Comparison of ENCODE assay signal across 8 mouse cellular contexts in genomic region chr15:25358680-25359097, GRCm38 (mm10). TPM values are rescaled to one million over a fixed set of nuclear protein-coding genes. Genes with fewer than 3 reads are reported as not detected.
DNase-seq lines count a peak whose midpoint lies in the region; ATAC-seq and TF ChIP-seq lines count a peak whose summit lies in the region.

No protein-coding gene starts in this region.

- no peaks in the 10 kb centered on the region for H3K9me3 ChIP-seq in kidney, postnatal 0 days (replicated peaks; ENCODE audit: low read length)
- no peaks in the 10 kb centered on the region for H3K9me3 ChIP-seq in embryonic facial prominence, embryonic 14.5 days (ENCODE audit: control insufficient read depth, low read length)
- H3K9me3 ChIP-seq in midbrain, postnatal 0 days (ENCODE audit: low read length): no peaks in the 10 kb centered on the region

- H3K4me3 ChIP-seq in kidney, postnatal 0 days (replicated peaks; ENCODE audit: low read depth, low read length): no peak overlapping the region
- H3K4me3 ChIP-seq in embryonic facial prominence, embryonic 14.5 days (ENCODE audit: low read depth, low read length): no peak overlapping the region
- peak overlapping the region; percentile 9; the same call in 1 of the 2 replicates for H3K4me3 ChIP-seq in midbrain, postnatal 0 days (ENCODE audit: low read depth, low read length)

- H3K9ac ChIP-seq in kidney, postnatal 0 days (ENCODE audit: low read depth, low read length): no peak overlapping the region
- no peak overlapping the region for H3K9ac ChIP-seq in embryonic facial prominence, embryonic 14.5 days (ENCODE audit: low read depth, low read length)
- H3K9ac ChIP-seq in midbrain, postnatal 0 days (replicated peaks; ENCODE audit: low read length, poor library complexity, severe bottlenecking): 0 out of 2 replicates have a peak overlapping the region, but pooled peaks have one; percentile 25

- TF ChIP-seq CTCF in kidney, postnatal 0 days (IDR thresholded peaks at IDR 0.05; ENCODE audit: low read depth): no peak
- no peak for TF ChIP-seq CTCF in midbrain, postnatal 0 days (IDR thresholded peaks at IDR 0.05)

- DNase-seq in cerebellum, postnatal 10 days: peak; percentile 39 to 51
- DNase-seq in kidney, postnatal 0 days (ENCODE audit: low spot score): peak; percentile 36
- no peak for DNase-seq in kidney, adult 9 months
- peak; percentile 84 for DNase-seq in embryonic facial prominence, embryonic 14.5 days (ENCODE audit: low spot score)
- peak; percentile 65 for DNase-seq in midbrain, postnatal 0 days (ENCODE audit: low spot score)
- no peak for DNase-seq in cerebellum, adult 11 months

- H3K27me3 ChIP-seq in kidney, postnatal 0 days (ENCODE audit: insufficient read depth, low read length): no peaks in the 10 kb centered on the region
- H3K27me3 ChIP-seq in embryonic facial prominence, embryonic 14.5 days (replicated peaks; ENCODE audit: control insufficient read depth, insufficient read depth, low read length): no peaks in the 10 kb centered on the region
- no peaks in the 10 kb centered on the region for H3K27me3 ChIP-seq in midbrain, postnatal 0 days (ENCODE audit: insufficient read depth, low read length)

- no peak overlapping the region for H3K27ac ChIP-seq in kidney, postnatal 0 days
- no peak overlapping the region for H3K27ac ChIP-seq in embryonic facial prominence, embryonic 14.5 days (replicated peaks; ENCODE audit: low read depth, low read length)
- H3K27ac ChIP-seq in midbrain, postnatal 0 days (ENCODE audit: low read depth, low read length): peak overlapping the region; percentile 20

- WGBS in kidney, postnatal 0 days: 40% methylated on average over 14 of the region's 14 CpGs
- WGBS in embryonic facial prominence, embryonic 14.5 days: 23% methylated on average over 14 of the region's 14 CpGs
- WGBS in midbrain, postnatal 0 days: 15% methylated on average over 14 of the region's 14 CpGs

- no peak for ATAC-seq in cerebellum, adult (ENCODE audit: insufficient number of reproducible peaks, low FRiP score, low TSS enrichment)
- no peak for ATAC-seq in kidney, postnatal 0 days (replicated peaks; ENCODE audit: low FRiP score, low read depth)
- peak; percentile 64 for ATAC-seq in embryonic facial prominence, embryonic 14.5 days (ENCODE audit: low read depth)
- peak; percentile 63 for ATAC-seq in midbrain, postnatal 0 days (ENCODE audit: low FRiP score)
- ATAC-seq in monocyte, adult 5-6 weeks (replicated peaks; ENCODE audit: insufficient number of reproducible peaks, low FRiP score, low TSS enrichment, poor library complexity, severe bottlenecking): no peak

- no peaks in the 10 kb centered on the region for H3K4me1 ChIP-seq in kidney, postnatal 0 days (replicated peaks; ENCODE audit: insufficient read depth, low read length)
- H3K4me1 ChIP-seq in embryonic facial prominence, embryonic 14.5 days (ENCODE audit: control insufficient read depth, insufficient read depth, low read length): peaks cover 12% of the 10 kb centered on the region; the same call in 1 of the 2 replicates
- 0 out of 2 replicates have a peak, but pooled peaks cover 4% of the 10 kb centered on the region for H3K4me1 ChIP-seq in midbrain, postnatal 0 days (ENCODE audit: insufficient read depth, low read length)

- no peaks in the 10 kb centered on the region for H3K36me3 ChIP-seq in kidney, postnatal 0 days (ENCODE audit: insufficient read depth, low read length)
- H3K36me3 ChIP-seq in embryonic facial prominence, embryonic 14.5 days (ENCODE audit: control insufficient read depth, insufficient read depth, low read length): peaks cover 11% of the 10 kb centered on the region; the same call in 1 of the 2 replicates
- H3K36me3 ChIP-seq in midbrain, postnatal 0 days (ENCODE audit: insufficient read depth, low read length): no peaks in the 10 kb centered on the region

- H3K4me2 ChIP-seq in kidney, postnatal 0 days (ENCODE audit: low read length): peak overlapping the region; percentile 44
- H3K4me2 ChIP-seq in embryonic facial prominence, embryonic 14.5 days (ENCODE audit: low read depth, low read length): peak overlapping the region; percentile 43
- H3K4me2 ChIP-seq in midbrain, postnatal 0 days (ENCODE audit: low read depth, low read length, poor library complexity, severe bottlenecking): peak overlapping the region; percentile 42

RNA-seq across cellular contexts. Expression of gene Basp1, which starts 54.9 kb away (rescaled TPM):
- 24.6 and 31.7 TPM in 2 replicates for polyA plus RNA-seq in kidney, postnatal 0 days (2015; fragmentation: Nextera tagmentation; extraction: Ambion mirVana)
- polyA plus RNA-seq in embryonic facial prominence, embryonic 14.5 days (2014; fragmentation: Nextera tagmentation; extraction: Ambion mirVana): 52.6 and 57.0 TPM in 2 replicates
- total RNA-seq in midbrain, postnatal 0 days (2014; rRNA removed): 1,178 and 1,429 TPM in 2 replicates
- 480 and 547 TPM in 2 replicates for polyA plus RNA-seq in midbrain, postnatal 0 days (2015; fragmentation: Nextera tagmentation; extraction: Ambion mirVana)
- 1.6 to 17.8 TPM (median 16.7 TPM) in 3 replicates for total RNA-seq in monocyte, adult 5-6 weeks (2017)

Comparison
In these comparisons a context has a peak if more than half of its experiments do, and no peak if none do; other contexts are left out.
1. DNase-seq: peak in cerebellum, postnatal 10 days (2 of 2), kidney, postnatal 0 days (single experiment), embryonic facial prominence, embryonic 14.5 days (single experiment) and midbrain, postnatal 0 days (single experiment); none in kidney, adult 9 months (single experiment) and cerebellum, adult 11 months (single experiment).
2. ATAC-seq: peak in embryonic facial prominence, embryonic 14.5 days (single experiment) and midbrain, postnatal 0 days (single experiment); none in cerebellum, adult (single experiment), kidney, postnatal 0 days (single experiment) and monocyte, adult 5-6 weeks (single experiment).
3. Peak in every context shown above with its lines, with median percentiles within 50 percentile points of each other: H3K4me2 ChIP-seq.